Mouse (Mus musculus) kidney, adult 8-10 months (tissue): ENCODE measurements around the gene Ccdc63.
"Not testable (repeated sequence)": the region's sequence is repeated elsewhere in the genome, so short reads cannot be mapped to it uniquely, and the experiment has no call there.

Experiments used
- DNase-seq, 2 experiments: peaks; one replicate each; pipeline ENCODE4 v3.0.0; 2022

The Ccdc63 gene

DNA sequence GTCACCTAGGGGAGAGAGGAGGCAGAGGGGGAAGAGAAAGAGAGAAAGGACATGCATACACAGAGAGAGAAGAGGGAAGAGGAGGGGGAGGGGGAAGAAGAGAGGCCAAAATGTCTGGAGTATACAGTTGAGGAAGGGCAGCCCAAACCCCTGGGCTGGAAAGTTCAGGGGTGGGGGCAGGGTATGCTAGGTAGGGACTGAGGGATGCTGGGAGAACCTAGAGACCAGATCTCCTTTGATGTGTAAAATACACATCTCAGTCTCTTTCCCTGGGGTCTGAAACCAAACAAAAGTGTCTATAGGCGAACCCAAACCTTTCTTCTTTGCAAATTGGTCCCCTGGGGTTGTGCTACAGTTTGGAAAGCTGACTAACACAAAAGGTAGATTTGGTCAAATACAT lies 7.5 kb upstream of the Ccdc63 start:
- DNase-seq, result no peak

DNA sequence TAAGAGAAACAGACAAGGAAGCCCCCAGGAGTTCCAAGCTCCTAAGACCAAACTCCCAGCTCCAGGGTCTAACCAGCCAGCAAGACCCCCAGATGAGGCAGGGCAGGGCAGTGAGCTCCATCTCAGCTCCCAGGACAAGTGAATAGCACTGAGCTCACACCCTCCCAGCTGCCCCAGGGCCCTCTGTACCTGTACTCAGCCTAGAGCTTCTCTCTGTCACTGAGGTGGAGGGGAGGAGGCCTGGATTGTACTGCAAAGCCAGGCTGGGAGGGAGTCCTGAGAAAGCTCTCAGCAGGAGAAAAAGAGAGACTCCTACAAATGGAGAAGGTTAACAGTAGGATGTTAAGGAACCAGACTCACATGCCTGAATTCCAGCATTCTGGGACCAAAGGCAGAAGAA lies 6.0 kb upstream of the Ccdc63 start:
- DNase-seq, result no peak

DNA sequence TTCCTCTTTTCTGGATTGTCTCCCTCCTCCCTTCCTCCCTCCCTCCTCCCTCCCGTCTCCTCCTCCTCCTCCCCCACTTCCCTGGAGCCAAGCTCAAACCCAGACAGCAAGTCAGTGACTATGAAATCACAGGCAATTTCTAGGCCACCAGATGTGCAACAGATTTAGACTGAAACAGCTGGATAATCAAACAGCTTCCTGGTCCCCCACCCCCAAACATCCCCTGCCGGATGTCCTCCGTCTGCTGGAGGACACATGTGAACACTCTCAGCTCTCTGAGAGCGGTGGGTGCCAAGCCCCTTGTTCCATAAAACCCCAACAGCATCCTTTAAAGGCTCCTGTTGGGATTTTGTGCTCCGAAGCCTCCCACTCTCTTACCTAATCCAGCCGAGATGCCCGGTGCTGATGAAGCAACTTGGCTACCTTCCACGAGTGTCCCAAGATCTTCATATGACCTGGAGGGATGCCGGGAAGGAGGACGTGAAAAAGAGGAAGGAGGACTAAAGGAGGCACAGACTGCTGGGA lies 5.5 kb upstream of the Ccdc63 start:
- DNase-seq, result peak; percentile 57 to 64

DNA sequence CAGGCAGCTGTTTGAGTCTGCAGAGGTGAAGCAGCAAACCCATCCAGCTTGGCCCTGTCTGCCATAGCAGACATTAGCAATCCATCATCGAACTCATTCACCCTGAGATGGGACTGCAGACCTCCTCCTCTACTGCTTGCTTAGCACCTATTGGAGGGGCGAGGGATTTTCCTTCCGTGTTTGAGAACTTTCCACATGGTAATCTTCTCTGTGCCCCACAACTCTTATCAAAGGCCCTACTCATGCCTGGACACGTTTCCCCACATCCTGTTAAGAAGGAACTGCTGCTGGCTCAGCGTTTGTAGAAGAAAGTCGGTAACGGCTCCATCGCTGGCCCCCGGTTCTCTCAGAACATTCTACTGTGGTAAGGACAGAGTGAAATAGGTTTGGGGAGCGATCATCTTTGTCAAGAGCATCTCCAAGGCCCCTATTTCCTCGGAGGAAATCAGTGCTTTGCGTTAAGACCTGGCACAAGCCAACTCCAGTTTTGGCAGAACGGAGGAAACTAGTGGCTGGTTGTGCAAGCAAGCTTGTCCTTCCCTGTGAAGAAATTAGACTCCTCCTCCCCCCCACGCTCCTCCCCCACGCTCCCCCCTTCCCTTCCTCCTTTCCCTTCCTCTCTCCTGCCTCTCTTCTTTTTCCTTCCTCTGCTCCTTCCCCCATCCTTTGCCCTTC lies 4.9 kb upstream of the Ccdc63 start:
- DNase-seq, result peak in 1 of 2 experiments; percentile 37

DNA sequence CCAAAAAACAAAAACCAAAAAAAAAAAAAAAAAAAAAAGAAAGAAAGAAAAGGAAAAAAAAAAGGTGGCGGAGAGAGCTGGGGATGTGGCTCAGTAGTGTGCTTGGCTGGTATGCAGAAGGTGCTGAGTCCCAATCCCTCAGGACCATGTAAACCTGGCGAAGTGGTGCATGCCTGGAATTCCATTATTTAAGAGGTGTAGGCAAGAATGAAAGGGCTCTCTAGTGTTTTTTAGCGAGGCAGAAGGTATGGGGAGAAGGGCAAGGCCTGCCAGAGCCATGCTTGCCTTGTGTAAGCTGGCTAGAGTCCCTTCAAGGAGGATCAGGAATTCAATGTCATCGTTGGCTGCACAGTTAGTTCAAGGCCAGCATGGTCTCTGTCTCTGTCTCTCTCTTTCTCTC lies 4.2 kb upstream of the Ccdc63 start:
- DNase-seq, result no peak

DNA sequence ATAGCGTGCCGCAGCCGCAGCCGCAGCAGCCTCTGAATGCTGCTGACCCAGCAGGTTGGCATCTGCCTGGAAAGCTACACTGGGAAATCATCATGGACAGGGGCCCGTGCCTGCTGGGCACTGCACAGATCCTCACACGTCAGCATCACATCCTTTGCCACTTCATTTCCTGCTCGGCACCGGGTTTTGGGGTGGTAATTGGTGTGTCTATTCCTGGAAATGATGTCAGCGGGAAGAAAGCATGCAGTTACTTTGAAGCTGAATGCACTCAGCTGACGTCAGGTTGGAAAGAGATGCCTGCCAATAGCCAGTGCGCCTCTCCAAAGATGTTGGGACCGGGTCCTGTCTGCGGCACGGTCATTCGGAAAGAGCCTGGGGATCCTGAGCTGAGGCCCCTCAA lies 2.9 kb upstream of the Ccdc63 start:
- DNase-seq, result no peak

DNA sequence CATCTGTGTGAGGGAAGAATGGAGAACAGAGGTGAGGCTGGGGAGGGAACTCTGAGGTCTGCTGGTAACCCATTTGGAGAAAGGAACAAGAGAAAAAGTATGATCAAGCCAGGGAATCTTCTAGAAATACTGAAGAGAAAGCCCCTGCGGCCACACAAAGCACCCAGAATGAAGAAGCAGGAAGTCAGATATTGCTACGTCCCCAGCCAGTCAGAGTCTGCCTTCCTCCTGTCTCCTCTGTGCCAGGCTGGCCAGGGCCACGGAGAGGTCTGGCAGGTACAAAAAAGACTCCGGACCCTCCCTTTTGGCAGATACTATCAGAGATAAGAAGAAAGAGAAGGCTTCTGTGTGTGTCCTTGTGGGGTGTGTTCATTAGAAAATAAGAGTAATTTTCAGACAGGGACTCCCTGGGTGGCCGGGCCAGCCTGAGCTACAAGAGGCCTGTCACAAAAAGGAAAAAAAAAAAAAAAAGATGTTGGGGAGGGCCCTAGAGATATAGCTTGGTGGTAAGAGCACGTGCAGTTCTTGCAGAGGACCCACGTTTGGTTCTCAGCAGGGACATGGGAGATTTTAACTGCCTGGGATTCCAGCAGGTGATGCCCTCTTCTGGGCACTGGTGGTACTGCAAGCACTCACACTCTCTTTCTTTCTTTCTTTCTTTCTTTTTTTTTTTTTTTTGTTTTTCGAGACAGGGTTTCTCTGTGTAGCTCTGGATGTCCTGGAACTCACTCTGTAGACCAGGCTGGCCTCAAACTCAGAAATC lies 1.8 kb upstream of the Ccdc63 start:
- peak in 1 of 2 experiments; percentile 52 for DNase-seq

DNA sequence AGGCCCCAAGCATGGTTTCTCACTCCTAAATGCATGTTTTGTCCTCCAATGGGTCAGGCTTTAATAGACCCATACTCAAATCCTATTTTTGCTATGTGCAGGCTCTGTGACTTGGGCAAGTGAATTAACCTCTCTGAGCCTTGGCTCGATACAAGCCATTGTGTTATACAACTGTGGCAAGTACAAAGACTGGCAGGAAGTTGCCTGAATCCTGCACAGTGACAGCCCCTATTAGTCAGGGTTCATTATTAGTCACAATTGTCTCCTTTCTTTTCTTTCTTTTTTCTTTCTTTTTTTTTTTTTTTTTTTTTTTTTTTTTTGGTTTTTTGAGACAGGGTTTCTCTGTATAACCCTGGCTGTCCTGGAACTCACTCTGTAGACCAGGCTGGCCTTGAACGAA lies 852 bp downstream of the Ccdc63 start:
- DNase-seq, result not testable (repeated sequence)

DNA sequence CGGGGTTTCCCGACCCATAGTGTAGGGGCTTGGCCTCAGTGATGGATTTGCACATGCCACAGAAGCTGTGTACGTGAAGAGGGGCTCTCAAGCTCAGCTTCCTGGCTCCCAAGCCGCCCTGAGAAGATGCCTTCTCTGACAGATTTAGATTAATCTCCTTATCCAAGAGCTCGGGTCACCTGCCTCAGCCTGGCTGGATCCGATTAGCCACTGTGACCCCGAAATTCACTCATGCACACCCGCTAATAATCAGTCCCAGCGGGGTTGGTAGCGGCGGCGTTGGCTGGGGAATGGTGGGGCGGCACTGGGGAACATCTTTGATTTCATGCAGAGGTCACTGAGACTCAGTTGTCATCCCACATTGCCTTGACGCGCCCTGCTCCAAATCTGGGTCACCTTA lies 1.8 kb downstream of the Ccdc63 start:
- DNase-seq, result no peak

DNA sequence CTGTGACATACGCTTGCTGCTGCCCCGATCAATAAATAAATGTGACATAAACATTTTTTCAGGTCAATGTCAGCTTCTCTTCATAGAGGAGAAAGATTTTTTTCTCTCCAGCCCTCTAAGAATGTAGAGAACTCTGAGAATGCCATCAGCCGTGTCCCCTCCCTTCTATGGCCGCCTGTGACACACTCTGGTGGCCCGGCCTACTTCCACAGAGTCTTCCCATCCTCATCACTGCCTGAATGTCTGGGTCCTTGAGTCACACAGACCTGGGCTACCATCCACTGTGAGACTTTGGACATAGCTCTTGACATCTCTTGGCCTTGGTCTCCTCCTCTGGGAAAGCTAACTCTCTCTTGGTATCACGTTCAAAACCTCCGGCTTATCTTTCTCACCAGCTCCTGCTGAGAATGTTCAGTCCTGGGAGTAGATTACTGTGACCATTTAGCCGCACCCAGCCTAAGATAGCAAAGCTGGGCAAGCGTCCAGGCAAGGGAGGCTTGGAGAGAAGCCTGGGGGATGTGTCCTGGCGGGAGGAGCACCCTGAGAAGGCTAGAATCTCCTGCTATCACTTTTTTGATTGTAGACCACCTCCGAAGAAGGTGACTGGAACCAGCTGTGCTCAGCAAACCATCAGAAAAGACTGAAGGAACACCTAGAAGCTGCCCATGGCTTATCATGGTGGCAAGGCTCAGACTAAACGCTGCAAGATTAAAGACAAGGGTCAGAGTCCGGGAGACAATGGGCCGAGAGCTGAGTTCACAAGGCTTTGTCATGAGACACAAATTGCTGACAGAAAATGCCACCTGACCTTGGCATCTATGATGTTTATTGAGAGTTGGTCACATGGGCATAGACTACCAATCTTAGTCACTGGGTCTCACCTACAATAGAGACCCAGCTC lies 3.9 kb downstream of the Ccdc63 start:
- DNase-seq, result no peak

DNA sequence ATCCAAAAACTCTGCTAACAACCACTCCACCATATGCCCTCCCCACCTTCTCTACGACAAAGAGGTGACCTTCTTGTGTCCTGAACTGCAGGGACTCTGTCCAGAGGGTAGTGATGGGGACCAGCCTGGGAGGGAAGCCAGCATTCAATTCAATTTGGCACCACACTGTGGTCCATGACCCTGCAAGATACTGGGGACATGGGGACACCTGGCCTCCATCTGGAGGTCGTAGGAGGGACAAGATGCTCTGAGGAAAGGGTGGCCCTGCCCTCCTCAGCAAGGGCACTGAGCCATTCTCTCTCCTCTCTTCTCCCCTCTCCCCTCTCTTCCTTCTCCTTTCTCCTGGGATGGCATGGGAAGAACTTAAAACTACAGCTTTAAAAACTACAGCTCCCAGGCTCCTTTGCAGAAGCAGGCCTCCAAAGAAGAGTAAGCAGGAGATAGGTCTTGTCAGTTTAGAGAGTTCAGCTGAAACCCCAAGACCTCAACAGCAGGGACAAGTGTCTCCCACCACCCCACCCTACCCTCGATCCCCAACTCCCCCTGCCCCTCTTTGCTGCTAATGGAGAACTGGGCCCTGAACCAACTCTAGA lies 5.2 kb downstream of the Ccdc63 start:
- no peak for DNase-seq

DNA sequence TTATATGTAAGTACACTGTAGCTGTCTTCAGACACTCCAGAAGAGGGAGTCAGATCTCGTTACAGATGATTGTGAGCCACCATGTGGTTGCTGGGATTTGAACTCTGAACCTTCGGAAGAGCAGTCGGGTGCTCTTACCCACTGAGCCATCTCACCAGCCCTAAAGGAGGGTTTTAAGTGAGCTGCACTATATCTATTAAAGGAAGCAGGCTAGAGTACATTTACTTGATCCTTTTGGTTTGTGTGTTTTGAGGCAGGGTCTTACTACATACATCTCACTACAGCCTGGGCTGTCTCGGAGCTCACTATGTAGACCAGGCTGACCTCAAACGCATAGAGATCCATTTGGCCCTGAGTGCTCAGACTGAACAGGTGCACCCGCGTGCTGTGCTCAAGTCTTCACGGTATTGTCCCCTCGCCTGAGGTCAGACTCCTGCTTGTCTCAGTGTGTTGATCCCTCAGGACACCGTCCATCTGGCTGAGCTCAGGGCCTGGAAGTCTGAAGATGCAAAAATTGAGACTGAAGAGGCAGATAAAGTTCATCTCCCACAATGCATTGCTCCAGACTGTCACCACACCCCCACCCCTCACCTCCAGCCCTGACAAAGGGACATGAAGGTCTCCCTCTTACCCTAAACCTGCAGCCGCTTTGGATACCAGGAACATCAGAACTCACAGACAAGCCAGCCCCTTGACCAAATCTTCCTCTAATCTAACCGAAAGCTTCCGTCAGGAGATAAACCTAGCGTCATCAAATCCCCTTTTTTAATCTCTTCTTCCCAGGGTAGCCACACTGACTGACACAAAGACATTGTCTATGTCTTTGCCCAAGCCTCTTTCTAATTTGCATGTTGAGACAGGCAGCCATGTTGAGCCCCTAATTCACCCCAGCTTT lies 6.0 kb downstream of the Ccdc63 start:
- DNase-seq, result no peak

DNA sequence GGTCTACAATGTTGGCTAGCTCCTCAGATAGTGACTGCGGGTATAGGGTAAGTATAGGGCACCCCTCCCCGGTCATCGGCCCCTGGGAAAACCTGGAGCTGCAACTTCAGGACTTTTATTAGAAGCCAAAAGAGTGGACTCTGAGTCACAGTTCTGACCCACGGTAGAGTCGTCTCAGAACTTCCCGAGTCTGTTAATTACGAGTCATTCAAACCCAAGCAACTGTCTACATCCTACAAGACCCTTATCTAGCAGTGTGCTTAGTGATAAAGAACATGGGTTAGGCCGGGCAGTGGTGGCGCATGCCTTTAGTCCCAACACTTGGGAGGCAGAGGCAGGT lies 7.6 kb downstream of the Ccdc63 start:
- no peak for DNase-seq

DNA sequence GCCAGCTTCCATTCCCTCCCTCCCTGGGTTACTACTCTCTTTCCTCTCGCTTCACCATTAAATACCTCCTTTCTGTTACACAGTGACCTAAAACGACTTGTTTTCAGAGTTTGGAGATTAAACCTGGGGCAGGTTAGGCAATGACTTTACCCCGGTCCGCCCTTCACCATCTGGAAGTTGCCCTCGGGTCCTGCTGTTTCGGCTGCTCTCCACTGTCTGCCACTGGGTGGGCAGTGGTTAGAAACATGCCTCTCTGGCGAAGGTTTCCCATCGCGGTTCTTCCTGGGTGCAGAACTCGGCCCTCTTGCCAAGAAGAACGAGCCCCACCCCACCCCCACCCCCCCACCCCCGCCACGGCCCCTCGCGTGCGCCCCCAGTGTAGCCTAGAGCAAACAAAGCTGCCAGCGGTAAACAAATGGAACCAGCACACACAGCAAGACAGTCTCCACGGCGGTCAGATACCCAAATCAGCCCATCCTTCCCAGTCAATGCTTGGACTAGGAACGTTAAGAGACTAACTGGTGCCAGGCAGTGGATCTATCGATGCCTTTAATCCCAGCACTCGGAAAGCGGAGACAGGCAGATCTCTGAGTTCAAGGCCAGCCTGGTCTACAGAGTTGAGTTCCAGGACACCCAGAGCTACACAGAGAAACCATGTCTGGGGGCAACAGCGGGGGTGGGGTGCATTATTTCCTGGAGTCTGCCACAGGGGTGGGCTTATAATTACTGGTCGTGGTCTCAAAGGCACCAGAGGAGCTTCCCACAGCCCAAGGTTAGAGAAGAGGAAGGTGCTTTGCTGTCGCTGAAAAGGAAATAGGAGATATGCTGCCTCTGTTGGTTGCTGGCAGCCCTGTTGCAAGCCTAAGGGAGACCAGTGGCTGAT lies 8.2 kb downstream of the Ccdc63 start:
- DNase-seq, result no peak

DNA sequence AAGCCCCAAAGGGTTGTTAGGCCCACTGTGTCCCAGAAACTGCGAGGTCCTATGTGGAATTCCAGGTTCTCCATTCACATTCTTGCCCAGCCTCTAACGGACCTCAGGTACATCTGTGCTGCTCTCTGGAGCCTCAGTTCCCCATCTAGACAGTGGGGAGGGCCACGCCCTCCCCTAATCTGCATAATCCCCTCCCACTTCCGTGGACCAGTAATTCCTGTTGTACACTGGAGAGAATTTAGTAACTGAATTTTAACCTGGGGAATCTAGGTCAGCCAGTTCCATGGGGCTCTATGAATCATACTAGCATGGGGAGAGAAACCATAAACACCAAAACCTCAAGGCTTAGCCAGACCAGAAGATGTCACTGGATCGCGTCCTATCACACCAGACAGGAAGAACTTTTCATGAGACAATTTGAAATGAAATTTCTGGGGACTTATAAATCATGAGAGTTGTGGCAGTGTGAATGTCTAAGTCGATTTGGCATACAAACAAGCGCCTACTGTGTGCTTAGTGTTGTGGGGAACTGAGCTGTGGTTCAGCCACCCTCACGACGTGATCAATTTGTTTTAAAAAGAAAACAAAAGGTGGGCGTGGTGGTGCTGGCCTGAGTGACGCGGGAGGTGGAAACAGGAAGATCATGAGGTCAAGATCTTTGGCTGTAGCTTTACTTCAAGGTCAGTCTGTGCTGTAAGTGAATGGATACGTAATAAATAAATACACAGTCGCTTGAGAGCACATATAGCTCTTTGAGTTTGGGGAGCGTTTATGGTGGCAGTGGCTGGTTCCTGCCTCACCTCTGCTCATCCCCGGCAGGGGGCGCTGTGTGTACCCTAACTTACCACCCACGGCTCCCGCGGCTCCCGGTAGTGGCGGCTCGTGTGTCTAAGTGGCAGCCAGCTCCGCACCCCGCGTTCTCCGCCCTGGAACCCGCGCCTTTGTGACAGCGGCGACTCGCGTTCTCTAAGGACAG lies 9.3 kb downstream of the Ccdc63 start:
- DNase-seq, result peak; percentile 66 to 85

DNA sequence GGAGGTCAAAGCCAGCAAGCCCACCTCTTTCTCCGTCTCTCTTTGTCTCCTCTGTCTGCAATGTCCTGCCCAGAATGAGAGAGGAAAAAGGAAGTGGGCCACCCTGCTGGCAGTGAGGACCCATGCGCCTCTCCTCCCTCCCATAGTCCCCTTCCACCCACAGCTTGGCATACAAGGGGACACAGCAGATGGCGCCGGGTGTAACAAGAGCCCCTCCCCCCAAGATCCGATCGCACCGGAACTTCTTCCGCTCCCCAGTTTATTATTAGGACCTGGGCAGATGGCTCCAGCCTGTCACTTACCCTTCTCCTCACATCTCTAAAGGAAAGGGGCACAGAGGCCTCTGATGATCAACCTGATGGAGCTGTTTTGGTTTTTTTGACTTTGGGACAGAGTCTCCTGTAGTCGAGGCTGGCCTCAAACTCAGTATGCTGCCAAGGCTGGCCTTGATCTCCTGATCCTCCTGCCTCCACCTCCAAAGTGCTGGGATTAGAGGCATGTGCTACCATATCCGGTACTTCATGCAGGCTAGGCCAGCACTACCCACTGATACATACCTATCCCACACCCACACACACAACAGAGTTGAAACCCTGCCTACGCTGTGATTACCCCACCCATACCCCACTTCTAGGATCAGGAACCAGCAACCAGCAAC lies 10.2 kb downstream of the Ccdc63 start:
- no peak for DNase-seq

DNA sequence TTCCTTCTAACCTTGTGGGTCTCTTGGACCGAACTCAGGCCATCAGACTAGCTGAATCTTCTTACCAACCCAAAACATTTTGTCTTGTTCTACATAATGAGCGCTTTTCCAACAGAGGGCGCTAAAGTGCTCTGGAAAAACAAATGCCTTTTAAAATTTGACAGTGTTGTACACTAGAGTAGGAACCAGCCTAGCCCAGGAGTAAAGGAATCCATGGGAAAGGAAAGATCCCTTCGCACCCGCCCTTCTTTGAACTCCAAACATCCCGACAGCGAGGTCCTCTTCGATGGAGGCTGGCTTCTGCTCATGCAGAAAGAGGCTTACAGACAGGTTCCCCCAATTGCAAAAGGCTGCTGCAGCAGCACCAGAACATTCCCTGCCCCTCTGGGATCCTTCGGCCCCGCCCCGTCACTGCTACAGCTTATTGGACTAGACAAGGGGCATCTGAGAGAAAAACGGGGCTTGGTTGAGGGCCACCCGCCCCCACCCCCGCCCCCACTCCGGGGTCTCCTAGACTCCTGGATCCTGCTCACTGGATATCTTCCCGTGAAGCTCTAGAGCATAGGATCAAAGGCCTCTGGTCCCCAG lies 11.5 kb downstream of the Ccdc63 start:
- DNase-seq, result peak; percentile 54 to 77

DNA sequence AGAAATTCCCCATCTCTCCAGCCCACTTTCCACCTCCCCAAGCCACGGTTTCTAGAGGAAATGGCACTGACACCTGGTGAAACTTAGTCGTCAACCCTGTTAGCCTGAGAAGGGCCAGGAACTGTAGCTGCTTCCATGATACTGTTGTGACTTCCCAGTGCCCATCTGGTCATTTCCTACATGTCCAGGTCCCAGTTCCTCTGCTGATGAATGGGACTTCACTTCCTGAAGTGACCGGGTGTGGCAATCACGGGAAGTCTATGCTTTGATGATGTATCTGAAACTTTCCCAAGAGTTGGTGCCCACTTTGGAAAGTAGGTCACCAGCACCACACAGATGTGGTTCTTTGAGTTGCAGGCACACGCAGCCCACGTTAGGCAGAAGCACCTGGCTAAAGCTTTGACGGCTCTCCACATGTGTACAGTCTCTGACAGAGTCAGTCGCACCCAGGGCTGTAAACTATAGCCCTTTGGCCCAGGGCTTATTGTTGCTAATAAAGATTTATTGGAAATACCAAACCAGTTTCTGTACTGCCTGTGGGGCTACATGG lies 15.3 kb downstream of the Ccdc63 start:
- DNase-seq, result no peak
